Mouse (Mus musculus): ENCODE measurements around the gene Ccdc89.

GRCm38 (mm10) chr7:90442070-90442469 lies 15.7 kb downstream of the Ccdc89 start:
- TF ChIP-seq CTCF (IDR thresholded peaks at IDR 0.05; ENCODE audit: low read depth), result no peak
- no peak for TF ChIP-seq EP300 (IDR thresholded peaks at IDR 0.05; ENCODE audit: low read depth)

Measured in liver, embryonic 14.5 days (tissue).